Mouse (Mus musculus) stomach, embryonic 16.5 days (tissue): ENCODE results near the gene Chd4. TPM values are rescaled to one million over a fixed set of nuclear protein-coding genes. Genes with fewer than 3 reads are reported as not detected.

Experiments
- ATAC-seq: fragments of 200-750 bp; cut with Nextera tagmentation; 2 replicates; pipeline ENCODE4 v1.8.0; 2017; ENCODE audit warnings: moderate number of reproducible peaks, moderate TSS enrichment; ENCODE audit not compliant: insufficient read depth, low FRiP score
- H3K27ac ChIP-seq: fragments of 300-500 bp; sonication (generic); 2 replicates; pipeline ENCODE4 v1.5.1; 2014; ENCODE audit warnings: low read length
- H3K27me3 ChIP-seq: fragments of 300-500 bp; sonication (generic); 2 replicates; pipeline ENCODE4 v1.6.1; 2014; ENCODE audit warnings: low read length, control low read depth, mixed read lengths; ENCODE audit not compliant: control insufficient read depth, insufficient read depth
- H3K36me3 ChIP-seq: fragments of 300-500 bp; sonication (generic); 2 replicates; pipeline ENCODE4 v1.6.1; 2014; ENCODE audit warnings: low read length; ENCODE audit not compliant: control insufficient read depth, insufficient read depth
- H3K4me1 ChIP-seq: fragments of 300-500 bp; sonication (generic); 2 replicates; pipeline ENCODE4 v1.6.1; 2014; ENCODE audit warnings: low read length, control low read depth, mixed read lengths; ENCODE audit not compliant: control insufficient read depth, insufficient read depth
- H3K4me2 ChIP-seq: fragments of 300-500 bp; sonication (generic); 2 replicates; pipeline ENCODE4 v1.6.1; 2014; ENCODE audit warnings: low read depth, low read length, mixed read lengths
- H3K4me3 ChIP-seq: fragments of 300-500 bp; sonication (generic); replicated peaks from 2 replicates; pipeline ENCODE4 v1.5.1; 2014; ENCODE audit warnings: mild to moderate bottlenecking, low read length
- H3K9ac ChIP-seq: fragments of 300-500 bp; sonication (generic); 2 replicates; pipeline ENCODE4 v1.6.1; 2014; ENCODE audit warnings: low read length
- H3K9me3 ChIP-seq: fragments of 300-500 bp; sonication (generic); replicated peaks from 2 replicates; pipeline ENCODE4 v1.6.1; 2016; ENCODE audit warnings: low read length, control low read depth; ENCODE audit not compliant: control insufficient read depth
- WGBS: fragments of 180-500 bp; shearing (Covaris S2); extraction: QIAGEN DNeasy Blood & Tissue Kit; methylation state at CpG from one replicate; pipeline ENCODE4 v1.1.7; 2014; 5-methylcytosine and 5-hydroxymethylcytosine counted together
- polyA plus RNA-seq: library from polyadenylated mRNA; unstranded; fragments of >200 nt; fragmentation: Nextera tagmentation; extraction: Ambion mirVana; gene quantifications from 2 replicates; pipeline ENCODE4 v1.2.1, GENCODE M21; 2015

Gene Chd4
- polyA plus RNA-seq, 1 experiment from 2014 or later, result 46.3 TPM

DNA sequence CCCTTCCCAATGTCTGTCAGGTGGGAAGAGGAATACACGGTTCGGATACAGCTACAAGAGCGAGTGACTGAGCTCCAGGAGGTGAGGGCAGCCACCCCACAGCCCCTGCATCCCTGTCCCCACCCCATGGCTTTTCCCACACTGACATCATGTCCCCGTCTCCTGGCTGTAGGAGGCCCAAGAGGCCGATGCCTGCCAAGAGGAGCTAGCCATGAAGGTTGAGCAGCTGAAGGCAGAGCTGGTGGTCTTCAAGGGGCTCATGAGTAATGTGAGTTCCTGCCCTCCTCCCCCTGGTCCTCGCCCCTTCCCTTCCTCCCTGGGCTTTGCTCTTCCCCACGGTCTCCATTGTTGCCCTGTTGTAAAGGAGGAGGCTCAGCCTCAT, 53.8 kb downstream of the Chd4 start:
- H3K27ac ChIP-seq, result no peak overlapping the region; the same call in 1 of the 2 replicates
- H3K4me3 ChIP-seq, result no peak overlapping the region
- 78% methylated on average over 7 of the region's 7 CpGs for WGBS
- H3K27me3 ChIP-seq, result no peaks in the 10 kb centered on the region
- H3K9me3 ChIP-seq, result no peaks in the 10 kb centered on the region
- H3K4me2 ChIP-seq, result no peak overlapping the region
- H3K4me1 ChIP-seq, result peaks cover 18% of the 10 kb centered on the region
- H3K36me3 ChIP-seq, result 0 out of 2 replicates have a peak, but pooled peaks cover 3% of the 10 kb centered on the region
- no peak overlapping the region for H3K9ac ChIP-seq
- no peak for ATAC-seq

- no peaks in the 10 kb centered on the region for H3K9me3 ChIP-seq
- ATAC-seq, result peak; percentile 30; the same call in 1 of the 2 replicates
These were observed 56.6 kb downstream of the Chd4 start for GRCm38 (mm10) chr6:125152212-125153017.

DNA sequence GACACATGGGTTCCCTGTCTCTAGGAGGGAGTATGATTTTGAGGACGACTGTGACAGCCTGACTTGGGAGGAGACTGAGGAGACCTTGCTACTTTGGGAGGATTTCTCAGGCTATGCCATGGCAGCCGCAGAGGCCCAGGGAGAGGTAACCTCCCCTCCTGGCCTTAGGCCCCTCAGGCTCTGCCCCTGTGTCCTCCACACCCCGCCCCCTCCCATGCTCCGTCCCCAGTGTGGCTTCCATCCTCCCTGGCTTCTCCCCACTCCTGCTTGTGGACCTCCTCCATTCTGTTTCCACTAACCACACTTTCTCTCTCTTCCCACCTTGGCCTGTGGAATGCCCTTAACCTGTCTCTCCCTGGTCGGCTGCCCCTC, 57.2 kb downstream of the Chd4 start:
- Histone ChIP-seq H3K9ac (no peak overlapping the region), H3K4me1 (0 out of 2 replicates have a peak, but pooled peaks cover 2% of the 10 kb centered on the region), H3K36me3 (0 out of 2 replicates have a peak, but pooled peaks cover 3% of the 10 kb centered on the region), H3K4me2 (no peak overlapping the region), H3K9me3 (no peaks in the 10 kb centered on the region), H3K27me3 (no peaks in the 10 kb centered on the region), H3K4me3 (no peak overlapping the region), H3K27ac (no peak overlapping the region)
- 75% methylated on average over 5 of the region's 5 CpGs for WGBS
- ATAC-seq, result no peak

More at GRCm38 (mm10) chr6:125152212-125153017, 56.6 kb downstream of the Chd4 start:
- H3K4me3 ChIP-seq, result no peak overlapping the region
- H3K4me2 ChIP-seq, result no peak overlapping the region
- WGBS, result 75% methylated on average over 22 of the region's 22 CpGs
- no peak overlapping the region for H3K9ac ChIP-seq
- no peaks in the 10 kb centered on the region for H3K27me3 ChIP-seq
- 0 out of 2 replicates have a peak, but pooled peaks cover 3% of the 10 kb centered on the region for H3K36me3 ChIP-seq
- no peak overlapping the region for H3K27ac ChIP-seq
- H3K4me1 ChIP-seq, result peaks cover 4% of the 10 kb centered on the region

GRCm38 (mm10) chr6:125153682-125154081, 57.9 kb downstream of the Chd4 start:
- no peak for ATAC-seq
- no peak overlapping the region for H3K9ac ChIP-seq
- 90% methylated on average over 4 of the region's 4 CpGs for WGBS
- H3K4me3 ChIP-seq, result no peak overlapping the region
- H3K4me1 ChIP-seq, result 0 out of 2 replicates have a peak, but pooled peaks cover 2% of the 10 kb centered on the region
- no peaks in the 10 kb centered on the region for H3K27me3 ChIP-seq
- H3K27ac ChIP-seq, result no peak overlapping the region
- no peak overlapping the region for H3K4me2 ChIP-seq
- H3K9me3 ChIP-seq, result no peaks in the 10 kb centered on the region
- 0 out of 2 replicates have a peak, but pooled peaks cover 7% of the 10 kb centered on the region for H3K36me3 ChIP-seq

- no peaks in the 10 kb centered on the region for H3K9me3 ChIP-seq
- no peak overlapping the region for H3K4me3 ChIP-seq
- no peak overlapping the region for H3K27ac ChIP-seq
These were observed 58.8 kb downstream of the Chd4 start for GRCm38 (mm10) chr6:125154550-125154949.

GRCm38 (mm10) chr6:125155262-125155661, 59.5 kb downstream of the Chd4 start:
- Histone ChIP-seq H3K9me3 (no peaks in the 10 kb centered on the region), H3K27ac (no peak overlapping the region), H3K4me3 (no peak overlapping the region), H3K27me3 (no peaks in the 10 kb centered on the region), H3K4me1 (no peaks in the 10 kb centered on the region), H3K9ac (no peak overlapping the region), H3K36me3 (0 out of 2 replicates have a peak, but pooled peaks cover 8% of the 10 kb centered on the region), H3K4me2 (no peak overlapping the region)
- 79% methylated on average over 8 of the region's 8 CpGs for WGBS
- ATAC-seq, result no peak

More at GRCm38 (mm10) chr6:125154550-125154949, 58.8 kb downstream of the Chd4 start:
- ATAC-seq, result no peak
- Histone ChIP-seq H3K4me2 (no peak overlapping the region), H3K9ac (no peak overlapping the region), H3K4me1 (0 out of 2 replicates have a peak, but pooled peaks cover 2% of the 10 kb centered on the region), H3K27me3 (no peaks in the 10 kb centered on the region), H3K36me3 (0 out of 2 replicates have a peak, but pooled peaks cover 8% of the 10 kb centered on the region)

- no peaks in the 10 kb centered on the region for H3K9me3 ChIP-seq
- no peak overlapping the region for H3K27ac ChIP-seq
- H3K4me1 ChIP-seq, result 0 out of 2 replicates have a peak, but pooled peaks cover 6% of the 10 kb centered on the region
- no peak for ATAC-seq
- no peak overlapping the region for H3K9ac ChIP-seq
- no peak overlapping the region for H3K4me2 ChIP-seq
- H3K4me3 ChIP-seq, result no peak overlapping the region
- WGBS, result 87% methylated on average over 3 of the region's 3 CpGs
- H3K36me3 ChIP-seq, result 0 out of 2 replicates have a peak, but pooled peaks cover 5% of the 10 kb centered on the region
- H3K27me3 ChIP-seq, result no peaks in the 10 kb centered on the region
These were observed 60.7 kb downstream of the Chd4 start for GRCm38 (mm10) chr6:125156491-125156890.

DNA sequence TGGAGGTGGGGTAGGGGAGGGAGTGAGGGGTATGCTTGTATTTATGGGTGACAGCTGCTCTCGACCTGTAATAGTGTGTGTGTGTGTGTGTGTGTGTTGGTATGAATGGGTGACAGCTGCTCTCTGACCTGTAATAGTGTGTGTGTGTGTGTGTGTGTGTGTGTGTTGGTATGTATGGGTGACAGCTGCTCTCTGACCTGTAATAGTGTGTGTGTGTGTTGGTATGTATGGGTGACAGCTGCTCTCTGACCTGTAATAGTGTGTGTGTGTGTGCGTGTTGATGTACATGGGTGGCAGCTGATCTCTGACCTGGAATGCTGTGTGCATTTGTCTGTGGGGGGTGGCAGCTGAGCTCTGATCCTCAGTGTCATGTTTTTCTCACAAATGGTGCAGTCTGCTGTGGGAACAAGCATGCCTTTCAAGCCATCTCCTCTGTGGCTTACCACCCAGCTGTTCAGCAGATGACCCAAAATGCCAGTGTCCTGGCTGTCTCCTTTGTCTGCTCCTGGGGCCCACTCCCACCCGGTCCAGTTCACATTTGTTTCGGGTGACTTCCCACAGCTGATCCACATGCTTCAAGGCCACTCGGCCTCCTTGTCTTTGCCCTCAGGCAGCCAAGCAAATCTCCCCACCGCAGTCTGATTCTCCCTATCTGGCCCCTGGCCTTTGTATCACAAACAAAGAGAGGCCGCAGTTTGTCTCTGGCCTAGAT, 61.3 kb downstream of the Chd4 start:
- Histone ChIP-seq H3K9ac (no peak overlapping the region), H3K27ac (no peak overlapping the region), H3K36me3 (0 out of 2 replicates have a peak, but pooled peaks cover 5% of the 10 kb centered on the region), H3K4me1 (0 out of 2 replicates have a peak, but pooled peaks cover 9% of the 10 kb centered on the region), H3K4me2 (no peak overlapping the region), H3K4me3 (no peak overlapping the region), H3K9me3 (no peaks in the 10 kb centered on the region), H3K27me3 (no peaks in the 10 kb centered on the region)
- ATAC-seq, result no peak
- 71% methylated on average over 7 of the region's 7 CpGs for WGBS
